Mouse (Mus musculus) bone marrow macrophage, adult 2 months (primary cell): ENCODE measurements around the gene Frmd4b. TPM values are rescaled to one million over a fixed set of nuclear protein-coding genes. Genes with fewer than 3 reads are reported as not detected.

Experiments used
- H3K27ac ChIP-seq: 2 replicates; pipeline ENCODE4 v1.5.1; 2012; ENCODE audit warnings: low read depth, low read length; ENCODE audit not compliant: insufficient read depth
- H3K4me1 ChIP-seq: 2 replicates; pipeline ENCODE4 v1.6.1; 2012; ENCODE audit warnings: low read length; ENCODE audit not compliant: control insufficient read depth, insufficient read depth
- H3K4me3 ChIP-seq: 2 replicates; pipeline ENCODE4 v1.5.1; 2012; ENCODE audit warnings: mild to moderate bottlenecking, low read length, moderate library complexity; ENCODE audit not compliant: insufficient read depth
- CTCF ChIP-seq: IDR thresholded peaks from 2 replicates; pipeline ENCODE4 v1.5.1; 2012; ENCODE audit warnings: low read depth, mild to moderate bottlenecking, low read length, moderate library complexity
- POLR2A ChIP-seq: IDR thresholded peaks from 2 replicates; pipeline ENCODE4 v1.6.1; 2012; ENCODE audit warnings: mild to moderate bottlenecking, low read depth, low read length, borderline replicate concordance
- polyA plus RNA-seq: library from polyadenylated mRNA; stranded (reverse); fragments of >200 nt; gene quantifications from 2 replicates; pipeline ENCODE4 v1.2.4, GENCODE M21; 2012; ENCODE audit not compliant: missing spikeins, insufficient read depth, insufficient read length

The Frmd4b gene
- polyA plus RNA-seq, 1 experiment = 115 TPM

- TF ChIP-seq POLR2A = no peak
- TF ChIP-seq CTCF = no peak
- no peaks in the 10 kb centered on the region for H3K4me1 ChIP-seq
- no peak overlapping the region for H3K27ac ChIP-seq
- H3K4me3 ChIP-seq = no peak overlapping the region
These were observed 4.5 kb downstream of the Frmd4b start for GRCm38 (mm10) chr6:97612861-97613260.

GRCm38 (mm10) chr6:97610051-97610450 is 7.3 kb downstream of the Frmd4b start:
- Histone ChIP-seq H3K27ac (no peak overlapping the region), H3K4me1 (no peaks in the 10 kb centered on the region), H3K4me3 (no peak overlapping the region)
- TF ChIP-seq POLR2A = no peak
- no peak for TF ChIP-seq CTCF

GRCm38 (mm10) chr6:97607646-97608045 is 9.7 kb downstream of the Frmd4b start:
- TF ChIP-seq CTCF = no peak
- no peak for TF ChIP-seq POLR2A
- H3K27ac ChIP-seq = no peak overlapping the region
- no peaks in the 10 kb centered on the region for H3K4me1 ChIP-seq
- no peak overlapping the region for H3K4me3 ChIP-seq

- Histone ChIP-seq H3K4me3 (no peak overlapping the region), H3K27ac (no peak overlapping the region), H3K4me1 (no peaks in the 10 kb centered on the region)
- no peak for TF ChIP-seq POLR2A
- no peak for TF ChIP-seq CTCF
These were observed 22.1 kb downstream of the Frmd4b start for GRCm38 (mm10) chr6:97595218-97595617.

GRCm38 (mm10) chr6:97594589-97594988 is 22.8 kb downstream of the Frmd4b start:
- H3K4me1 ChIP-seq = no peaks in the 10 kb centered on the region
- no peak overlapping the region for H3K4me3 ChIP-seq
- TF ChIP-seq POLR2A (no peak), CTCF (no peak)

DNA sequence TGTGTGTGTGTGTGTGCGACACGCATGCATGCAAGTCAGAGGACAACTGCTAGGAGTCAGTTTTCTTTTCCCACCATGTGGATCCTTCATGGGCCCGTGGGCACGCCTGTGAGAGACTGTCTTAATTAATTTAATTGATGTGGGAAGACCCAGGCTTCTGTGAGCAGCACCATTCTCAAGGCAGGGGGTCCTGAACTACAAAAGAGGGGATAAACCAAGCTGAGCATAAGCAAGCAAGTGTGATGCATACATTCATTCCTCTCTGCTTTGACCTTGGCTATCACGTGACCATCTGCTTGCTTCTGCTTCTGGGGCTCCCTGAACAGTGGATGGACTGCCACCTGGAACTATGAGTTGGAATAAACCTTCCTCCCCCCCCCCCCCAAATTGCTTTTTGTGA is 27.1 kb downstream of the Frmd4b start:
- H3K27ac ChIP-seq = no peak overlapping the region
- H3K4me1 ChIP-seq = no peaks in the 10 kb centered on the region
- no peak overlapping the region for H3K4me3 ChIP-seq
- TF ChIP-seq POLR2A (no peak), CTCF (no peak)

More at GRCm38 (mm10) chr6:97594589-97594988, 22.8 kb downstream of the Frmd4b start:
- H3K27ac ChIP-seq = no peak overlapping the region

GRCm38 (mm10) chr6:97589581-97589980 is 27.8 kb downstream of the Frmd4b start:
- TF ChIP-seq CTCF (no peak), POLR2A (no peak)
- H3K4me1 ChIP-seq = no peaks in the 10 kb centered on the region
- H3K4me3 ChIP-seq = no peak overlapping the region
- no peak overlapping the region for H3K27ac ChIP-seq

DNA sequence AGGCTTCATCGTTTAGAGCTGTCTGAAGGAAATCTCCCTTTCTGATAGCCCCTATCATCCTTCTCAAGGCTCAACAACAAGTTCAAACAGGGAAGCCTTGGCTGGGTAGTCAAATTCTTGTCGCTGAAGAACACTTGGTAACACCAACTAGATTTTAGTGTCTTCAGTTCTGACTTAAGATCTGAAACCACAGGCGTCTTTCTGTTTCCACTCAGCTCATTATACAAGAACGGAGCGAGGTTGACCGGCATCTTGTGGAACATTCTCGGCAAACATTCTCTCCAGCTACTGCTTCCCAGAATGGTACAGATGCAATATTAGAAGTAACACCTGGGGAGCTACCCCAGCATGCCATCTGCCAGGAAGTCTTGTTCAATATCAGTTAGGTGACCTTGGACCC is 28.3 kb downstream of the Frmd4b start:
- Histone ChIP-seq H3K4me1 (no peaks in the 10 kb centered on the region), H3K27ac (no peak overlapping the region), H3K4me3 (no peak overlapping the region)
- TF ChIP-seq POLR2A (no peak), CTCF (no peak)

- H3K4me3 ChIP-seq = no peak overlapping the region
- H3K4me1 ChIP-seq = no peaks in the 10 kb centered on the region
- H3K27ac ChIP-seq = no peak overlapping the region
- TF ChIP-seq CTCF = no peak
- no peak for TF ChIP-seq POLR2A
These were observed 30.7 kb downstream of the Frmd4b start for GRCm38 (mm10) chr6:97586606-97587005.

DNA sequence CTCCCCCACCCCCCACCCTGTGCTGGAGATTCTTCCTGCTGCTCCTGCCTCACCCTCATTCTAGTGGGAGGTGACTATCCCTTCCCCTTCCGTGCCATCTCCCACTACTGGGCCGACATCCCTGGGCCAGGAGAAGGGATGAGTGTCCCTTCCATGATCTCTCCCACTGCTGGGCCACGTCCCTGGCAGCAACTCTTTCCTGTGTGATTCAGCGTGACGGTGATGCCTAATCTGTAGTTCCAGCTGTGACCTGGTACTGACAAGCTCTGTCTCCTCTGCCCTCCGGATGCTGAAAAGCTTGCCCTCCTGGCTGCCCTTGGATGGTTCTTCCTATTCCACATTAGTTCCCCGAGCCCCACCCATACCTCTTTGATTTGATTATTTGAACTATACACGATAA is 31.3 kb downstream of the Frmd4b start:
- Histone ChIP-seq H3K4me3 (no peak overlapping the region), H3K27ac (no peak overlapping the region), H3K4me1 (no peaks in the 10 kb centered on the region)
- TF ChIP-seq POLR2A (no peak), CTCF (no peak)

GRCm38 (mm10) chr6:97582748-97583147 is 34.6 kb downstream of the Frmd4b start:
- no peak for TF ChIP-seq POLR2A
- no peak for TF ChIP-seq CTCF

More at GRCm38 (mm10) chr6:97582748-97583147, 34.6 kb downstream of the Frmd4b start:
- Histone ChIP-seq H3K27ac (no peak overlapping the region), H3K4me3 (no peak overlapping the region), H3K4me1 (no peaks in the 10 kb centered on the region)
